Mouse (Mus musculus) embryonic facial prominence, embryonic 13.5 days (tissue): ENCODE results near the gene Slc25a39. TPM values are rescaled to one million over a fixed set of nuclear protein-coding genes. Genes with fewer than 3 reads are reported as not detected.
"Not testable (repeated sequence)": the region's sequence is repeated elsewhere in the genome, so short reads cannot be mapped to it uniquely, and the experiment has no call there.

Experiments
- ATAC-seq: fragments of 200-750 bp; cut with Nextera tagmentation; 2 replicates; pipeline ENCODE4 v1.8.0; 2017; ENCODE audit warnings: low read depth; ENCODE audit not compliant: insufficient number of reproducible peaks, insufficient read depth, low FRiP score, low TSS enrichment
- H3K27ac ChIP-seq: fragments of 300-500 bp; sonication (generic); 2 replicates; pipeline ENCODE4 v1.5.1; 2015; ENCODE audit warnings: moderate library complexity, mild to moderate bottlenecking, inconsistent platforms
- H3K27me3 ChIP-seq: fragments of 300-500 bp; sonication (generic); 2 replicates; pipeline ENCODE4 v1.6.1; 2015; ENCODE audit warnings: mild to moderate bottlenecking, inconsistent platforms
- H3K36me3 ChIP-seq: fragments of 300-500 bp; sonication (generic); 2 replicates; pipeline ENCODE4 v1.6.1; 2015; ENCODE audit warnings: mild to moderate bottlenecking, inconsistent platforms
- H3K4me1 ChIP-seq: fragments of 300-500 bp; sonication (generic); 2 replicates; pipeline ENCODE4 v1.6.1; 2015; ENCODE audit warnings: inconsistent platforms
- H3K4me2 ChIP-seq: fragments of 300-500 bp; sonication (generic); 2 replicates; pipeline ENCODE4 v1.6.1; 2015; ENCODE audit warnings: moderate library complexity, mild to moderate bottlenecking, inconsistent platforms
- H3K4me3 ChIP-seq: fragments of 300-500 bp; sonication (generic); 2 replicates; pipeline ENCODE4 v1.5.1; 2015; ENCODE audit warnings: mild to moderate bottlenecking, inconsistent platforms
- H3K9ac ChIP-seq: fragments of 300-500 bp; sonication (generic); 2 replicates; pipeline ENCODE4 v1.6.1; 2015; ENCODE audit warnings: mild to moderate bottlenecking, inconsistent platforms
- H3K9me3 ChIP-seq: fragments of 300-500 bp; sonication (generic); 2 replicates; pipeline ENCODE4 v1.6.1; 2016; ENCODE audit warnings: inconsistent platforms
- WGBS: fragments of 180-500 bp; shearing (Covaris S2); methylation state at CpG from one replicate; pipeline ENCODE4 v1.1.7; 2015; ENCODE audit warnings: mixed read lengths; 5-methylcytosine and 5-hydroxymethylcytosine counted together
- polyA plus RNA-seq: library from polyadenylated mRNA; unstranded; fragments of >200 nt; fragmentation: Nextera tagmentation; extraction: Ambion mirVana; gene quantifications from 2 replicates; pipeline ENCODE4 v1.2.1, GENCODE M21; 2015

Gene Slc25a39
- polyA plus RNA-seq, 1 experiment from 2014 or later: 191 TPM

GRCm38 (mm10) chr11:102425555-102426316 is 18.0 kb upstream of the Slc25a39 start:
- ATAC-seq: no peak
- Histone ChIP-seq H3K36me3 (no peaks in the 10 kb centered on the region), H3K9me3 (no peaks in the 10 kb centered on the region), H3K27me3 (no peaks in the 10 kb centered on the region), H3K4me2 (no peak overlapping the region), H3K4me3 (no peak overlapping the region), H3K27ac (no peak overlapping the region), H3K9ac (no peak overlapping the region), H3K4me1 (peaks cover 8% of the 10 kb centered on the region)
- 77% methylated on average over 8 of the region's 8 CpGs for WGBS

- Histone ChIP-seq H3K9ac (no peak overlapping the region), H3K4me2 (no peak overlapping the region), H3K27ac (no peak overlapping the region), H3K4me3 (no peak overlapping the region), H3K9me3 (no peaks in the 10 kb centered on the region), H3K27me3 (no peaks in the 10 kb centered on the region), H3K36me3 (no peaks in the 10 kb centered on the region), H3K4me1 (peaks cover 5% of the 10 kb centered on the region)
- no peak for ATAC-seq
- WGBS: 69% methylated on average over 6 of the region's 6 CpGs
These were observed 16.9 kb upstream of the Slc25a39 start for GRCm38 (mm10) chr11:102424666-102425065.

GRCm38 (mm10) chr11:102421559-102421958 is 13.8 kb upstream of the Slc25a39 start:
- WGBS: 65% methylated on average over 8 of the region's 8 CpGs
- Histone ChIP-seq H3K27ac (no peak overlapping the region), H3K27me3 (no peaks in the 10 kb centered on the region), H3K9ac (no peak overlapping the region), H3K4me2 (no peak overlapping the region), H3K4me3 (no peak overlapping the region), H3K4me1 (no peaks in the 10 kb centered on the region), H3K9me3 (no peaks in the 10 kb centered on the region), H3K36me3 (no peaks in the 10 kb centered on the region)
- ATAC-seq: no peak

- H3K27me3 ChIP-seq: no peaks in the 10 kb centered on the region
- no peaks in the 10 kb centered on the region for H3K36me3 ChIP-seq
- H3K4me1 ChIP-seq: no peaks in the 10 kb centered on the region
- H3K4me2 ChIP-seq: no peak overlapping the region
- no peak for ATAC-seq
- no peak overlapping the region for H3K9ac ChIP-seq
- H3K4me3 ChIP-seq: no peak overlapping the region
- H3K27ac ChIP-seq: no peak overlapping the region
- no peaks in the 10 kb centered on the region for H3K9me3 ChIP-seq
These were observed 11.1 kb upstream of the Slc25a39 start for GRCm38 (mm10) chr11:102418887-102419286.

GRCm38 (mm10) chr11:102417160-102417559 is 9.4 kb upstream of the Slc25a39 start:
- no peak overlapping the region for H3K27ac ChIP-seq
- WGBS: 79% methylated on average over 1 of the region's 1 CpGs
- no peak overlapping the region for H3K4me3 ChIP-seq
- no peak overlapping the region for H3K4me2 ChIP-seq
- H3K4me1 ChIP-seq: no peaks in the 10 kb centered on the region
- H3K9ac ChIP-seq: no peak overlapping the region
- no peak for ATAC-seq
- H3K36me3 ChIP-seq: no peaks in the 10 kb centered on the region
- H3K27me3 ChIP-seq: no peaks in the 10 kb centered on the region
- no peaks in the 10 kb centered on the region for H3K9me3 ChIP-seq

GRCm38 (mm10) chr11:102415034-102415802 is 7.5 kb upstream of the Slc25a39 start:
- 72% methylated on average over 10 of the region's 10 CpGs for WGBS
- H3K4me2 ChIP-seq: no peak overlapping the region
- ATAC-seq: no peak
- no peaks in the 10 kb centered on the region for H3K27me3 ChIP-seq
- no peak overlapping the region for H3K4me3 ChIP-seq
- no peak overlapping the region for H3K27ac ChIP-seq
- H3K4me1 ChIP-seq: 0 out of 2 replicates have a peak, but pooled peaks cover 8% of the 10 kb centered on the region
- H3K36me3 ChIP-seq: no peaks in the 10 kb centered on the region
- H3K9ac ChIP-seq: no peak overlapping the region
- H3K9me3 ChIP-seq: no peaks in the 10 kb centered on the region

- Histone ChIP-seq H3K36me3 (no peaks in the 10 kb centered on the region), H3K9ac (no peak overlapping the region), H3K4me2 (no peak overlapping the region), H3K9me3 (no peaks in the 10 kb centered on the region), H3K4me3 (no peak overlapping the region), H3K27me3 (no peaks in the 10 kb centered on the region), H3K27ac (no peak overlapping the region), H3K4me1 (0 out of 2 replicates have a peak, but pooled peaks cover 8% of the 10 kb centered on the region)
- ATAC-seq: no peak
- WGBS: 77% methylated on average over 8 of the region's 8 CpGs
These were observed 5.3 kb upstream of the Slc25a39 start for GRCm38 (mm10) chr11:102413059-102413458.

- ATAC-seq: no peak
- Histone ChIP-seq H3K4me2 (no peak overlapping the region), H3K27me3 (no peaks in the 10 kb centered on the region), H3K4me1 (peaks cover 9% of the 10 kb centered on the region; the same call in 1 of the 2 replicates), H3K9ac (no peak overlapping the region), H3K9me3 (no peaks in the 10 kb centered on the region), H3K4me3 (no peak overlapping the region), H3K36me3 (no peaks in the 10 kb centered on the region), H3K27ac (no peak overlapping the region)
- WGBS: 8% methylated on average over 11 of the region's 11 CpGs
These were observed 4.0 kb upstream of the Slc25a39 start for GRCm38 (mm10) chr11:102411704-102412103.

GRCm38 (mm10) chr11:102411061-102411460 is 3.3 kb upstream of the Slc25a39 start:
- Histone ChIP-seq H3K9me3 (no peaks in the 10 kb centered on the region), H3K4me2 (no peak overlapping the region), H3K4me3 (no peak overlapping the region), H3K27me3 (no peaks in the 10 kb centered on the region), H3K9ac (no peak overlapping the region), H3K27ac (no peak overlapping the region), H3K36me3 (no peaks in the 10 kb centered on the region), H3K4me1 (peaks cover 15% of the 10 kb centered on the region)
- WGBS: 72% methylated on average over 3 of the region's 3 CpGs
- ATAC-seq: no peak

GRCm38 (mm10) chr11:102410345-102410744 is 2.6 kb upstream of the Slc25a39 start:
- ATAC-seq: not testable (repeated sequence)
- peaks cover 22% of the 10 kb centered on the region for H3K4me1 ChIP-seq

GRCm38 (mm10) chr11:102409795-102410330 is 2.1 kb upstream of the Slc25a39 start:
- H3K27ac ChIP-seq: no peak overlapping the region
- peaks cover 27% of the 10 kb centered on the region for H3K4me1 ChIP-seq
- no peak overlapping the region for H3K4me3 ChIP-seq
- H3K9ac ChIP-seq: 0 out of 2 replicates have a peak overlapping the region, but pooled peaks have one; percentile 17
- H3K36me3 ChIP-seq: peaks cover 3% of the 10 kb centered on the region
- H3K4me2 ChIP-seq: no peak overlapping the region
- no peaks in the 10 kb centered on the region for H3K9me3 ChIP-seq
- no peak for ATAC-seq
- H3K27me3 ChIP-seq: no peaks in the 10 kb centered on the region
- WGBS: 77% methylated on average over 3 of the region's 3 CpGs

More at GRCm38 (mm10) chr11:102410345-102410744, 2.6 kb upstream of the Slc25a39 start:
- WGBS: 89% methylated on average over 3 of the region's 3 CpGs
- not testable (repeated sequence) for H3K4me3 ChIP-seq, H3K27me3 ChIP-seq, H3K9ac ChIP-seq, H3K36me3 ChIP-seq, H3K27ac ChIP-seq, H3K9me3 ChIP-seq, H3K4me2 ChIP-seq
